Mouse (Mus musculus) erythroblast, embryonic 14.5 days (primary cell): ENCODE data around the gene Rasgrp4.

Source experiments
- GATA1 ChIP-seq: IDR thresholded peaks from 2 replicates; pipeline ENCODE4 v1.6.1; 2012; ENCODE audit warnings: low read length, inconsistent platforms, mixed read lengths
- TAL1 ChIP-seq: IDR thresholded peaks from 3 replicates; pipeline ENCODE4 v1.6.1; 2012; ENCODE audit warnings: low read length, inconsistent platforms, mixed read lengths

- no peak for TF ChIP-seq TAL1
- no peak for TF ChIP-seq GATA1
Observed at GRCm38 (mm10) chr7:29158264-29158663, 23.6 kb downstream of the Rasgrp4 start.
